Mouse (Mus musculus) left cerebral cortex, postnatal 36 days (tissue): ENCODE data around the gene Rhbdd3. TPM values are rescaled to one million over a fixed set of nuclear protein-coding genes. Genes with fewer than 3 reads are reported as not detected.
"Not testable (repeated sequence)": the region's sequence is repeated elsewhere in the genome, so short reads cannot be mapped to it uniquely, and the experiment has no call there.

Experiments
- DNase-seq, 2 experiments: peaks; one replicate each; pipeline ENCODE4 v3.0.0; 2021 to 2022; ENCODE audit warnings: low spot score in 2 of 2, mixed read lengths in 1 of 2
- intact Hi-C: fragments of 180-260 bp; cut with DNase I; formaldehyde crosslinking; loops from one replicate; pipeline ENCODE4 v1.15.1; 2025
- total RNA-seq, 2 experiments: library from RNA; stranded (reverse); gene quantifications; 2 replicates each; pipeline ENCODE4 v1.2.3; 2021

Rhbdd3 gene
- total RNA-seq, 2 experiments from 2014 or later = 22.2 to 26.2 TPM

DNA sequence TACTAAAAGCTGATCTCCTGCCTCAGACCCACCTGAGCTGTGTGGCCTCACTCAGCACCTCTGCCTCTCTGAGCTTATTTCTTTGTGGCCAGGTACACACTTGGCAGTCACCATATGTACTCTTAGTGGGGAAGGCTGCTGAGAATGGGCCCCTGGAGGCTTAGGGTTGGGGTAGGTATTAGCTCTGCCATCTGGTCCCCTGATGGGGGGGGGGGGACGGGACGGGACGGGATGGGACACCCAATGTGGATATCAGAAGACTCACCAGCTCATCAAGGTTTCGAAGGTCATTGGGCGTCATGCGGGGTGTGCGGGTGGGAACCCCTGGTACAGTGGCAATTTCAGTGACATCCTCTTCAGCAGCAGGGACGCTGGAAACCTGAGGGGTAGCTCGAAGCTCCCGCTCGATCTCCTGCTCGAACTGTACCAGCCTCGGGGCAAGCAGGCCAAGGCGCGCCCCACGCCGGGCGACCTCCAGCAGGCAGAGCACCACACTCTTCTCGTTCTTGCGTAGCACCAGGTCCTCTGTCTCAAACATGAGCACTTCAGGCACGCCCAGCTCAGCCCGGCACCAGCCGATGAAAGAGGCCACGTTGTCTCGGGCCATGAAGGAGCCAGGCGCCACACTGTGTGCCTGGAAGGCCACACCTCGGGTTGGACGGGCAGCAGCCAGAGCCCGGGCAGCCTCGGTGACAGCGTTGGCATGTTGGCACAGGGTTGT lies 35.0 kb upstream of the Rhbdd3 start:
- intact Hi-C loops = loop anchor here (2.0 kb wide), 1 partner anchor 49 kb away; no protein-coding TSS in a partner anchor
- peak in 1 of 2 experiments; percentile 45 for DNase-seq

DNA sequence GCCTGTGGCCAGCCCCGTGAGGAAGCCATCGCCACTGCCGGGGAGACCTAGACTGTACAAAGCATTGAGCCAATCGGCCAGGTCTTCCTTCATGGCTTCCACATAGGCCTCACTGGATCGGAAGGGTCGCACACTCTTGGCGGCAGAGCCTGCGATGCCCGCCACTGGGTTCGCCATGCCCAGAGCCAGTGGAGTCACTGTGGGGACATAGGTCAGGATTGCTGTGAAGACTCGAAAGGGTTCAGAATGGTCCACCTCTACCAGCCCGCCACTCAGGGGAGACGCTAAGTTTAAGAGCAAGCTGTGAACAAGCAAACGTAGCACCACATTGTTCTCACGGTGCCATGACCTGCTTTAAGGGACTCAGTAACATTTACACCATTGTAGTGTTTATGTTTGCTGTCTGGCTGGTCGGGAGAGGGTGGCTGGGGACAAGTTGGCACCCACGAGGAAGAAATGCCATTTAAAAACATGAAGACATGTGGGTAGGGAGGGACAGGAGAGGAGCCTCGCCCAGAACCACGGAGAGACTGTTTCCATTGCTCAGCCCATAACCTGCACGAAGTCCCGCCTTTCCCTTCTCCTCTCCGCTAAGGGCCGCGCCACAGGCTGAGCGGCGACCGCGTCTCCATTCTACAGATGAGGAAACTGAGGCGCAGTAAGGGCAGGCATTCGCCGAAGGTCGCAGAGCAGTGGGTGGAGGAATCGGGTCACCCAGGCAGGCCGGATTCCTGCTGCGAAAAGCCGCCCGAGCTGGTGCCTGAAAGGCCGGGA lies 34.3 kb upstream of the Rhbdd3 start:
- intact Hi-C loops = no loop called here
- DNase-seq = peak in 1 of 2 experiments; percentile 51

DNA sequence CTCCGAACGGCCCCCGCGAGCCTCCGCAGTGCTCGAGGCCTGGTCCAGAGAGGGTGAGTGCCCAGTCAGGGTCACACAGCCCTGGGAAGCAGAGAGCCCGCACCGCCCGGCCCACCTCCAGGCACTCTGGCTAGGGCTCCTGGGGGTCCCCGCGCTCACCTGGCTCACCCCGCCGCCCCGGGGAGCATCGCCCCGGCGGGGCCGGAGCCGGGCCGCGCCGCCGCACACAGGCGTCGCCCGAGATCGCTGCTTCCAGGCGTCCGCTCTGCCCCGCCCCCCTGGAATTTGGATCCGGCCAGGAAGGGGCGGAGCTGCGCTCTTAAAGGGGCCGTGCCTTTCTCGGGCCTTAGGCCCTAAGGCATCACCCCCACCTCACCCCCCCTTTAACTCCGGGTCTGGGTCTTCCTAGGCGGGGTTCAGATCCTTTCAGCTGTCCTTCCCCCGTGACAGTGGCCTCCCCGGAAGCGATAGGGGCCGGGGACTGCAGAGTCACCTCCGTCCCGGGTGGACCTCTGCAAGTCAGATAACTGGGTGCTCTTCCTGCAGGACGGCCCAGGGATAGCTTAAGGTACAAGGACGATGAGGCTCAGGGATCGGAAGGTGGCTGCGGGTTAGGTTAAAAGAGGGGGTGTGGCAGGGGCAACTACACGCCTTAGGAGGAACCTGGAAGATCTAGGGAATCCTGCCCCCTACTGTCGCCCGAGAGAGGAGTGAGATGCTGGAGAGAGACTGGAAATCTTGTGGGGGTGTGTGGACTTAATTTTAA lies 33.5 kb upstream of the Rhbdd3 start, which contains the start of gene Gas2l1:
Gene Gas2l1, minus strand, starts transcription at position 272 of the 766 bp plus-strand sequence.
- intact Hi-C loops = no loop called here
- peak; percentile 84 to 87 for DNase-seq

DNA sequence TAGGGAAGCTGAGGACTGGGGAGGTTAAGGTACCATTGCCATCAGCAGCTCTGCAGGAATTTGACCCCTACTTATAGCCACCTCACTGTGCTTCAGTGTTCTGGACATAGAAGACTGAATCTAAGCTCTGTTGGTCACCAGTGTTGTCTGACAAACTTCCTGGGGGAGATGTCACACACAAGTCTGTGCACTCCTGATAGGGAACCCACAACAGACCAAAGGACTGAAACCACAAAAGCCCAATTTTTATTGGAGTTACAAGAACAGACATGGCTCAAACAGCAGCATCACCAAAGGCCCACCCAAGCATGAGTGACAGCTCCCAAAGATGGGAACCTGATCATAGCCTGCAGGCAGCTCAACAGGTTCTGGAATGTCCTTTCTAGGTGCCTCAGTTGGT lies 31.7 kb upstream of the Rhbdd3 start:
- DNase-seq = no peak
- intact Hi-C loops = no loop called here

DNA sequence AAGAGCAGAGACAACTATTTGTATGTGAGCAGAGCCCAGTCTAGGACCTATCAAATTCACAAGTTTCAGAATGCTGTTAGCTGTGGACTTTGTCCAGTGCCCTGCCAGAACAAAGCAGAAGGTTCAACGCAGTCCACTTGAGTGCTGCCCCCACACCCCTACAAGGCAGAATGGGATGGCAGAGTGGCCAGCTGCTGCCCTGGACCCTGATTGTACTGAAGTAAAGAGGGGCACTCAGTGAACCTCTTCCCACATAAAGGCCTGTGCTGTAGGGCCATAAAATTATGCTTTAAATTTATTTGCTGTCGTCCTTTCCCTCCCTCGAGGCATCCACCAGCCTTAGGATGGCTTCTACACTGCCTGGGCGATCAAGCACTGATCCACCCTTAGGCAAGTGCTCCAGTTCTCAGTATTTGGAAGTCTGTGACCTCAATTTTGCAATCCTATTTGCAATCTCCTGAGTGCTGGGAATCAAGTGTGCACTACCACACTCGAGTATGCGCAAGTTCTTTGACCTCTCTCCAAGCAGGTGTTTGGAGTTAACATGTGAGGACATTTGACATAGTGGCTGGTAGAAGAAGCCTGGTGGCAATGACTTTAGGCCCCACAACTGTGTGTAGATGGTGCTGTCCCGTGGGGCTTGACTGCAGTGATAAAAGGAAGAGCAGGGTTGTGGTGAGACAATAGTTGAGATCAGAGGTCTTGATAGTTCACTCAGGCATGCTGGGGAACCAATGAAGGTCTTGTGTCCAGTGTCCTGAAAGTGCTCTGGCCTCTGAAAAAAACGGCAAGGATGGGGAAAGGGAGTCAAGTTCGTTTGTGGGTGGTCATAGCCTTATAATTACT lies 30.4 kb upstream of the Rhbdd3 start:
- intact Hi-C loops = no loop called here
- DNase-seq = no peak

DNA sequence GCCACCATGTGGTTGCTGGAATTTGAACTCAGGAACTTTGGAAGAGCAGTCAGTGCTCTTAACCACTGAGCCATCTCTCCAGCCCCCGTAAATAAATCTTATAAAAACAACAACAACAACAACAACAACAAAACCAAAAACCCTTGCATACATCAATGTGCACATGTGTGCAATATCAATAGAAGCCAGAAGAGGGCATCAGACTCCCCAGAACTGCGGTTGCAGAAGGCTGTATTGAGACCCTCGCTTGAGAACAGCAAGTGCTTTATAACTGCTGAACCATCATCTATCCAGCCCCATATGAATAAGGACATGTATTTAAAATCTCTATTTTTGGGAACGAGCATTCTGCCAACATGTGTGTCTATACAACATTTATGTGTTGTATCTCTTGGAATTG lies 23.8 kb upstream of the Rhbdd3 start:
- intact Hi-C loops = no loop called here
- no peak for DNase-seq

DNA sequence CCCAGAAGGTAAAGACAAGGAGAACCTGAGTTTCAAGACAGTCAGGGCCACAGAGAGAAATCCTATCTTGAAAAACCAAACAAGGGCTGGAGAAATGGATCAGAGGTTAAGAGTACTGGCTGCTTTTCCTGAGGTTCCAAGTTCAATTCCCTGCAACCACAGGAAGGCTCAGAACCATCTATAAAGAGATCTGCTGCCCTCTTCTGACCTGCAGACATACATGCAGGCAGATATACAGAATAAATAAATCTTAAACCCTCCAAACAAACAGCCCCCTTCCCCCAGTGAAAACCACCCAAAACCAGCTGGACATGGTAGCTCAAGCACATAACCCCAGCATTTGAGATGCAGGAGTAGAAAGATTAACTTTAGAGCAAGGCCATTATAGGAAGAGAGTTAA lies 23.0 kb upstream of the Rhbdd3 start:
- intact Hi-C loops = no loop called here
- DNase-seq = no peak

DNA sequence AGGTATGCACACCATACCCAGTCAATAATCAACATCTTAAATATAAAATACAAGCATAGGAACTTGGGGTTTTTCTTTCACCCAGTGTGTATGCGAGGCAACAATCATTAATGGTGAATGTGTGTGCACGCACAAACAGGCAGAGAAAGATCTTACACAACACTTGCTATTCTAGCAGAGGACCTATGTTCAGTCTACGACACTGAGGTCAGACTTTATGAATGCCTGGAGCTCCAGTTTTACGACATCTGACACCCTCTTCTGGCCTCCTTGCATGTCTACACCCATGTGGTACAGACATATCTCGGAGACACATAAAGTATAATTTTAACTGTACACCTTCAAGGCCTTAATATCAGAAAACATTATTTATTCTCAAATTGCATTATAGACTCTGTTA lies 21.9 kb upstream of the Rhbdd3 start:
- intact Hi-C loops, DNase-seq: not testable (repeated sequence)

DNA sequence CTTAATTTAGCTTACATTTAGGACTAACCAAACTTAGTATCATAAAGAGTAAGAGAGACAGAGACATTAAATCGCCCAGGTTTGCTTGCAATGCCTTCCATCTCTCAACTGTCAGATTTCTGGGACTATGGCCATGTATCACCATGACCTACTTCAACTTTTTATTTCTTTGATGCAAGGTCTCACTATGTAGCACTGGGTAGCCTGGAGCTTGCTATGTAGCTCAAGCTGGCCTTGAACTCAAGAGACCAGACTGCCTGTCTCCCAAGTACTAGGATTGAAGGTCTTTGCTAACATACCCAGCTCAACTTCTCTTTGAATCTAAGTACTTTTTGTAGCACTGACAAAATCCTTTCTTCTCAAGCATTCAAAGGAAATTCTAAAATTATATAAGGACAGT lies 9.6 kb upstream of the Rhbdd3 start:
- intact Hi-C loops = no loop called here
- DNase-seq = no peak

DNA sequence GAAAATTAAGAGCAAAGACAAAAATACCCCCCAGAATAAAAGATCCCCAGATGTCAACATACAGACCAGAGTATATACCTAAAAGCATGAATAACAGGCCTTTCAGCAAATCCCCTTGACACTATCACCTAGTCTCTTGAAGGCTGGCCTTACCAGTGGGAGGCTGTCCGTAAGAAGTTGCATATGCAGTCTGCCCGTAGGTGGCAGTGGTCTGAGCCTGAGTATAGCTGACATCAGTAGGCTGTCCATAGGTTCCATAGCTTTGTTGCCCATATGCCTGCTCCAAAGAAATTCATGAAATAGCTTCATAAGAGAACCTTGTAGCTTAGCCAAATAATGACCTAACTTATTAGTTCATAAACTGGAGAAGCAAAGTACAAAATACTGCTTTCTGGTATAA lies 7.0 kb upstream of the Rhbdd3 start:
- intact Hi-C loops = no loop called here
- DNase-seq = no peak

DNA sequence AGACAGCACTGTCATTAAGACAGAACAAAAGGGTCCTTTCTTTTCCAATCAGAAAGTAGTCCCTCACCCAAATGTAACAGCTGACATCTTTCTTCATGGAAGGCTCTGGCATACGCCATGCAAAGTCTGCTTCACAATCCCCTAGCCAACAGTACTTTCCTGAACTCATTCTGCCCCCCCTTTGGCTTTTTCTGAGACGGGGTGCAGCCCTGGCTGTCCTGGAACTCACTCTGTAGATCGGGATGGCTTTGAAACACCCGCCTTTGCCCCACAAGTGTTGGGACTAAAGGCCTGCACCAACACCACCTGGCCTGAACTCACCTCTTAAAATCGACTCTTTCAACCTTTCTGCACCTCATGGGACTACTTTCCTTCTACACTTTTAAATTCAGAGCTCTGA lies 2.8 kb upstream of the Rhbdd3 start:
- no peak for DNase-seq
- intact Hi-C loops = no loop called here

DNA sequence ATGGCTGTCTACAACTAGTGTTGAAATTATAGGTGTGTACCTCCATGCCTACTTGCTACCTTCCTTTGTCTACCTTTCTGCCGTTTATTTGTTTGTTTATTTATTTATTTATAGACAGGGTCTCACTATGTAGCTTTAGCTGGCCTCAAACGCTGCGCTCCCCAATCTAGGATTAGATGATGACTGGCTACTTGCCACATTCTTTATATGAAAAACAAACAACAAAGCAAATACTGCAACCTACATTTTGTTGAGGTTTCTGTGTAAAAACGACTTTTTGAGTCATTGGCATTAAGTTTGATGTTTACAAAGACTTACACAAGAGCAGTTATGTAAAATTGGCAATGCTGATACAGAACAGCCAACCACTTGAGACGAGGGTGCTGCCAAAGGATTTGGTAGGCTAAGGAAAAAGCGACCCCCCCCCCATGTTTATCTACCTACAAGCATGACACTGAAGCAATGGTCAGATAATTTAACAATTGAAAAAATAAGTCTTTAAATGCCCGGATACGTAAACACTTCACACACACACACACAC lies 2.2 kb upstream of the Rhbdd3 start:
- DNase-seq = no peak

DNA sequence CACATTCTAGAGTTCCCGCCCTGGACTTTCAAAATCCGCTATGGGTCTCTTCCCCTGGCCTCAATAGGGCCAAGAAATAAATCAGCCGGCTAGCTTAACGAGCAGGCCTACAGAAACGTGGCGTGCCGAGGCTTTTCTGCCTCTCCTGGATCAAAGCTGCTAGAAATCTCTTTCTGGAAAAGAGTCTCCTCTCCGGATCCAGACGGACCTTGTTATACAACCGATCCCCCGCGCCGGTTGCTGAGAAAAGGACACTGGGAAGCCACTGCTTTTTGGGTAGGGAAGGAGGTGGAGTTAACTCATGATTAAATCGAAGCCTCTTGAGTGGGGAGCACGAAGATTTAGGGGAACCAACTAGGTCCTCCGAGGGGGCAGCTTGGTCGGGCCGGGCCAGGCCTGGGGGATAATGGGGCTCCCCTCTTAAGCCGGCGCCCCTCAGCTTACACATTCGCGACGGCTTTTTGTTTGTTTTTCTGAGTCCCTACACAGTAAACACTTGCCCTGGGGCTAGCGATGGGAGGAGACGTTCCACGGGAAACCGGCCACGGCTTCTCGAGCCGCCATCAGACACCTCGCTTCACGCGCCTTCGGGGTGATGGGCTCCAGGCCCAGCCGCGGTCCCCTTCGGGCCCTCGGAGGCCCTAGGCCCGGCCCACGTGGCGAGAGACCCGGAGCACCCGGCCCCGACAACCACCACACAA lies 541 bp upstream of the Rhbdd3 start:
- intact Hi-C loops = no loop called here
- DNase-seq = peak; percentile 70 to 77

More for the DNA sequence above, 2.2 kb upstream of the Rhbdd3 start:
- intact Hi-C loops = no loop called here

DNA sequence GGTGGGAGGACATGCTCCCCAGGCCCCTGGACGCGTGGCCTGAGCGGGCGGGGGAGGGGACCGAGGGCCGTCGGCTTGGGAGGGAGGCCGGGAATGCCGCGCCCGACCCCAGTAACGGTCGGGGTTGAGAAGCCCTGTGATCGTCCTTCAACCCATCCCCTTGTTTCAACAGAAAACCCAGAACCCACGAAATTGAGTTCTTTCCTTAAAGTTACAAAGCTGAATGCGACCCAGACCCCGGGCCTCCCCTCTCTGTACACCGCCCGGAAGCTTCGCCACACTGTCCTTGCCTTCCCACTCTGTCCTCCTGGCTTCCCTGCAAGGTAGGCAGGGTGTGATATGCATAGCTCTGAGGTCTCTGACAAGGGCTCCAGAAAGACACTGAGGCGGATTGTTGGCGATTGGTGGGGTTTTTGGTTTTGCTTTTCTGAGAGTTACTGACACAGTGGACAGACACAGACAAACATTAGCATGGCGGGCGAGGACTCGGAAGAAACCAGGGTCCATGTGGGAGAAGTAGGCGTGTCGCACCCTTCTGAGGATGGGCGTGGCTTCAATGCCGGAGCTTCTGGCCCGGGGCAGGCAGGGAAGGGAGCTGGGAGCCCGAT lies 954 bp downstream of the Rhbdd3 start:
- DNase-seq = peak; percentile 78 to 80
- intact Hi-C loops = no loop called here

DNA sequence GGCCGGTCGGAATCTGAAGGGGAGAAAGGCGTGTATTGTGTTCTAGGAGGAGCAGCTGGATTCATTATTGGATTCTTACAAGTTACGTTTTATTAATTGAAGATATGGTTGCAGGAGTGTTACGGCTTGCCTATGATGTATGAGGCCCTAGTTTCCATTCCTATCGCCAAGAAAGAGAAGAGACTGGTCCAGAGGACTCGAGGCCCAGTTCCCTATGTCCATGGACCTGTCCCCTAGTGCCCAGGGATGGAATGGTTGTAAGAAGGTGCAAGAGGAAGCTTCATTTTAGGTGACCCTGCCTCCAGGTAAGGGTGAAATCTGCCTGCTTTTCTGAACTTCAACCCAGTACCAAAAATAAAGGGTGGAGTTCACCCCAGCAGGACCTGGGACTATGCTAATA lies 1.6 kb downstream of the Rhbdd3 start:
- DNase-seq = no peak
- intact Hi-C loops = no loop called here

DNA sequence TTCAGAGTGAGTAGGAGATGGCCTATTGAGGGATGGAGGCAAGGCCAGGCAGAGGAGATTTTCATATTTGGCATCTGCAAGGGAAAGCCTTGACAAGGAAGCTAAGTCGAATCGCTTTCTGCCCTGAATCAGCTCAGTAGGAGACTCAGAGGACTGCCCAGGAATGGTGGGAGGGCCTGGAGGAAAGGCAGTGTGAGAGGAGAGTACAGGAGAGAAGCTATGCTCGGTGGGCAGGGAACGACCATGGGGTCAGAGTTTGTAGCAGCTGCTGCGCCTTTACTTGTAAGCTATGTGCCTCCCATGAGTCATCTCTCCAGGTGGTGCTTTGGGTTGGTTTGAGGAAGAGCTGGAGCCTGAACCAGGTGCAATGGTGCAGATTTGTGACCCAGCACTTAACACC lies 2.1 kb downstream of the Rhbdd3 start:
- no peak for DNase-seq

DNA sequence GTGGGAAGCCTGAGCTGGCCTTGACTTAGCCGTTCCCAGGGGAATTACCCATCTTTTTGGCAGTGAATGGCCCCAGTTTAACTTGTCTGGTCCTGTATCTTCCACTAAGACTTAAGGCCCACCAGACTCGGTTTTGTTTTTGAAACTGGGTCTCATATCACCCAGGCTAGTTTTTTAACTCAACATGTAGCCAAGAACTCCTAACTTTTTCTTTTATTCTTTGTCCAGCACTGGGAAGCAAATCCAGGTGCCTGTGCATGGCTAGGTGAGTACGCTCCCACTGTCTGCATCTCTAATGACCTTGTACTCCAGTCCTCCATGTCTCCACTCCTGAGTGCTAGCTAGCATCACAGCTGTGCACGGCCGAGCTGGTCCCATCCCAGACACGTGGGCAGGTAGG lies 2.9 kb downstream of the Rhbdd3 start:
- intact Hi-C loops = no loop called here
- no peak for DNase-seq

More for the DNA sequence above, 2.1 kb downstream of the Rhbdd3 start:
- intact Hi-C loops = no loop called here

DNA sequence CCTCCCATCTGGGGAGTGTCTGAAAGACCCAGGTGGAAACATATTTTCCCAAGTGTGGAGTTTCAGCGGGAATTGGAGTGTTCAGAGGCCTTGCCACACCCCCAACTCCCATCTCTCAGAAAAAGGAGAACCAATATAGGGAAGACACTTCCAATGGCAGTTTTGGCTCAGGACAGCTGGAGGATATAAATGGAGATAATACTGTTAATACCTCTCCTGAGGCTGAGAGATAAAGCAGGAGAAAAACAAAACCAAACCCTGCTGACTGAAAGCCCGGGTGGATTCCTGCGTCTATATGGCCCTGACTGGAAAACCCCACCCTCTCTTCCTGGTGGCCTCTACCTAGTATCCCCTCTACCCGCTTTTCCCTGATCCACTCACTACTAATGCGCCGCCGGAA lies 3.7 kb downstream of the Rhbdd3 start:
- intact Hi-C loops = no loop called here
- no peak for DNase-seq
